Mouse (Mus musculus) megakaryocyte, embryonic 14.5 days (primary cell): ENCODE results near the gene Cnot8. TPM values are rescaled to one million over a fixed set of nuclear protein-coding genes. Genes with fewer than 3 reads are reported as not detected.
A peak's percentile ranks its signal among the peaks of the same experiment; 100 is the strongest.

Experiments used
- H3K27me3 ChIP-seq: replicated peaks from 2 replicates; pipeline ENCODE3; 2012; ENCODE audit warnings: inconsistent platforms
- H3K36me3 ChIP-seq: replicated peaks from 2 replicates; pipeline ENCODE3; 2012; ENCODE audit warnings: low read length, inconsistent platforms, mixed read lengths
- H3K4me1 ChIP-seq: 2 replicates; pipeline ENCODE4 v1.6.1; 2012; ENCODE audit warnings: inconsistent platforms
- H3K4me3 ChIP-seq: replicated peaks from 2 replicates; pipeline ENCODE3; 2012; ENCODE audit warnings: moderate library complexity, mild to moderate bottlenecking, inconsistent platforms
- H3K9me3 ChIP-seq: 2 replicates; pipeline ENCODE4 v1.6.1; 2012; ENCODE audit warnings: inconsistent platforms
- FLI1 ChIP-seq: IDR thresholded peaks from 2 replicates; pipeline ENCODE4 v1.6.1; 2012; ENCODE audit warnings: low read length, inconsistent platforms, mixed read lengths
- GATA1 ChIP-seq: IDR thresholded peaks from 3 replicates; pipeline ENCODE4 v1.6.1; 2012; ENCODE audit warnings: mixed read lengths, low read length, inconsistent platforms, borderline replicate concordance
- polyA plus RNA-seq: library from polyadenylated mRNA; stranded (reverse); fragments of >175 nt; gene quantifications from 2 replicates; pipeline ENCODE4 v1.2.3, GENCODE M21; 2012; ENCODE audit warnings: low replicate concordance; ENCODE audit not compliant: insufficient read depth

Cnot8 gene
- polyA plus RNA-seq, 1 experiment, result 3.5 TPM

GRCm38 (mm10) chr11:58102581-58103343, 1.2 kb upstream of the Cnot8 start:
- TF ChIP-seq GATA1 (no peak), FLI1 (no peak)
- Histone ChIP-seq H3K9me3 (no peaks in the 10 kb centered on the region), H3K36me3 (no peaks in the 10 kb centered on the region), H3K4me1 (peaks cover 47% of the 10 kb centered on the region), H3K27me3 (no peaks in the 10 kb centered on the region), H3K4me3 (peak overlapping the region; percentile 98)

GRCm38 (mm10) chr11:58103344-58103653, 654 bp upstream of the Cnot8 start:
- H3K27me3 ChIP-seq, result no peaks in the 10 kb centered on the region
- peaks cover 52% of the 10 kb centered on the region for H3K4me1 ChIP-seq

GRCm38 (mm10) chr11:58104351-58104791, 418 bp downstream of the Cnot8 start:
- TF ChIP-seq FLI1 (no peak), GATA1 (no peak)
- peaks cover 62% of the 10 kb centered on the region for H3K4me1 ChIP-seq

More at GRCm38 (mm10) chr11:58103344-58103653, 654 bp upstream of the Cnot8 start:
- no peak for TF ChIP-seq GATA1
- TF ChIP-seq FLI1, result no peak
- peak overlapping the region; percentile 98 for H3K4me3 ChIP-seq
- no peaks in the 10 kb centered on the region for H3K36me3 ChIP-seq
- H3K9me3 ChIP-seq, result no peaks in the 10 kb centered on the region

GRCm38 (mm10) chr11:58107009-58107408, 3.1 kb downstream of the Cnot8 start:
- no peaks in the 10 kb centered on the region for H3K9me3 ChIP-seq
- peaks cover 30% of the 10 kb centered on the region for H3K36me3 ChIP-seq
- peaks cover 60% of the 10 kb centered on the region for H3K4me1 ChIP-seq
- TF ChIP-seq GATA1 (no peak), FLI1 (no peak)
- H3K4me3 ChIP-seq, result peak overlapping the region; percentile 80
- H3K27me3 ChIP-seq, result no peaks in the 10 kb centered on the region

More at GRCm38 (mm10) chr11:58104351-58104791, 418 bp downstream of the Cnot8 start:
- peak overlapping the region; percentile 98 for H3K4me3 ChIP-seq
- peaks cover 4% of the 10 kb centered on the region for H3K36me3 ChIP-seq
- H3K27me3 ChIP-seq, result no peaks in the 10 kb centered on the region
- H3K9me3 ChIP-seq, result no peaks in the 10 kb centered on the region

GRCm38 (mm10) chr11:58107664-58108337, 3.8 kb downstream of the Cnot8 start:
- Histone ChIP-seq H3K9me3 (no peaks in the 10 kb centered on the region), H3K4me3 (peak overlapping the region; percentile 80), H3K4me1 (peaks cover 56% of the 10 kb centered on the region), H3K27me3 (no peaks in the 10 kb centered on the region), H3K36me3 (peaks cover 38% of the 10 kb centered on the region)
- TF ChIP-seq GATA1, result no peak
- no peak for TF ChIP-seq FLI1

- peaks cover 37% of the 10 kb centered on the region for H3K4me1 ChIP-seq
- TF ChIP-seq GATA1 (no peak), FLI1 (no peak)
- peak overlapping the region; percentile 70 for H3K4me3 ChIP-seq
- no peaks in the 10 kb centered on the region for H3K9me3 ChIP-seq
- peaks cover 90% of the 10 kb centered on the region for H3K36me3 ChIP-seq
- H3K27me3 ChIP-seq, result no peaks in the 10 kb centered on the region
Measured at GRCm38 (mm10) chr11:58116560-58116959, 12.6 kb downstream of the Cnot8 start.

GRCm38 (mm10) chr11:58117044-58117652, 13.2 kb downstream of the Cnot8 start:
- Histone ChIP-seq H3K36me3 (peaks cover 91% of the 10 kb centered on the region), H3K27me3 (no peaks in the 10 kb centered on the region), H3K9me3 (no peaks in the 10 kb centered on the region), H3K4me3 (peak overlapping the region; percentile 70), H3K4me1 (peaks cover 37% of the 10 kb centered on the region)
- TF ChIP-seq FLI1 (no peak), GATA1 (no peak)

- TF ChIP-seq FLI1 (no peak), GATA1 (no peak)
- H3K4me3 ChIP-seq, result no peak overlapping the region
- peaks cover 29% of the 10 kb centered on the region for H3K4me1 ChIP-seq
- peaks cover 90% of the 10 kb centered on the region for H3K36me3 ChIP-seq
- no peaks in the 10 kb centered on the region for H3K27me3 ChIP-seq
- no peaks in the 10 kb centered on the region for H3K9me3 ChIP-seq
Measured at GRCm38 (mm10) chr11:58120655-58121054, 16.7 kb downstream of the Cnot8 start.

- peaks cover 90% of the 10 kb centered on the region for H3K36me3 ChIP-seq
- H3K27me3 ChIP-seq, result no peaks in the 10 kb centered on the region
- H3K4me3 ChIP-seq, result no peak overlapping the region
- H3K4me1 ChIP-seq, result peaks cover 29% of the 10 kb centered on the region
- TF ChIP-seq FLI1 (no peak), GATA1 (no peak)
- H3K9me3 ChIP-seq, result no peaks in the 10 kb centered on the region
Measured at GRCm38 (mm10) chr11:58121351-58121750, 17.4 kb downstream of the Cnot8 start.

GRCm38 (mm10) chr11:58123711-58124110, 19.8 kb downstream of the Cnot8 start:
- peaks cover 89% of the 10 kb centered on the region for H3K36me3 ChIP-seq
- no peaks in the 10 kb centered on the region for H3K27me3 ChIP-seq
- TF ChIP-seq GATA1 (no peak), FLI1 (no peak)
- H3K4me1 ChIP-seq, result peaks cover 13% of the 10 kb centered on the region
- no peak overlapping the region for H3K4me3 ChIP-seq
- H3K9me3 ChIP-seq, result no peaks in the 10 kb centered on the region
